Mouse (Mus musculus): Measurements from ENCODE around the gene Tceal7. TPM values are rescaled to one million over a fixed set of nuclear protein-coding genes. Genes with fewer than 3 reads are reported as not detected.
"Not testable (repeated sequence)": the region's sequence is repeated elsewhere in the genome, so short reads cannot be mapped to it uniquely, and the experiment has no call there.

Gene Tceal7
- total RNA-seq, 2 experiments from 2014 or later: not detected

DNA sequence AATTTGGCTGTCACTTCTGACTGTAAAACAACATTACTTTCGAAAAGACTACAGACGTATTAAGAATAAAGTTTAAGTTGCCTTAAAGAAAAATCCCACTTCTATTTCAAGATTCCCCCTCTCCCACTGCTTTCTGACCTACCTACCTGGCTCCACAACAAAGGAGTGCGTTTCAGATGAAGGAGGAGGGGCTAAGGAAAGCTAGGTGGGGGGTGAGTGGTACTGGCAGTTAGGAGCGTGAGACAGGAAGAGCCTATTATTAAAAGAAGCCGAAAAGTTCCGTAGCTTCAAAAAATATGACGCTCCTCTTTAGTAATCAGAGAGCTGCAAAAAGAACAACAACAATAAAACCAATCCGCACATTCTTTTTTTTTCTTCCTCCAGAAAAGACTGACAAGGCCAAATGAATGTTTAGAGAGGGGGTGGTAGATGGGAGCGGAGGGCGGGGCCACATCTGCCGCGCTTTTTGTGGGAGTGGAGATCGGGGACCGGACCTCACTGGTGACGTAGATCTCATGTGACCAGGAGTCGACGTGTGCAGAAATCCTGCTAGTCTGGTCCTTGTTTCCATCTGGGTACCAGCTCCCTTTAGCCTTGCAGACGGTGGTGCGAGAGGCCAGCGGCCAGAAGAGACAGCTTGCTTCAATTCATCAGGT is 30.1 kb downstream of the Tceal7 start, which contains the start of gene Tceal9:
TSS of gene Tceal9 (plus strand) at position 506 of the 656 bp plus-strand sequence.
- peak; percentile 100 for ATAC-seq (replicated peaks; ENCODE audit: low FRiP score, low TSS enrichment, poor library complexity, severe bottlenecking)

DNA sequence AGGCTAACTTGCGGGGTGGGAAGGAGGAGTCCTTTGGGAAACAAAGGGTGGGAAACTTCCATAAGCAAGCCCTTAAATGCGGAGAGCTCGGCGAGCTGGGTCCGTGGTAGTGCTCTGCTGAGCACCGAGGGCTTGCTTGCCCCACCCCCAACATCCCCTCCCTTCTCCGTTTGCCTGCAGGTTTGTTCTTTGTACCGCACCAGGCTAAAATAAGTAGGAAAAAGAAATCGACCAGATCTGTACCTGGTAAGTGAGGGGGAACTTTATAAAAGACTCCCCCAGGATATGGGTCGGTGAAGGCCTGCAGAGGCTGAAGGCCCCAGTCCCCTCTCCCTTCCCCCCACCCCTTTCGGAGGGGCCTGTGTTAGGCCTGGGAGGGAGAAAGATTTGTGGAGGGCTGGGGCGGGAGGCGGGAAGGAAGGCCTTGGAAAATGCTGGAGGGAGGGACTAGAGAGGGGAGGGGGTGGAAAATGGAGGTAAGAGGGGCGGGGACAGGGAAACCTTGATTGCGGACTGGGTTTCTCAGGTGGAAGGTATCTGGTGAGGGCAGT is 31.0 kb downstream of the Tceal7 start:
- peak; percentile 31; the same call in 1 of the 2 replicates for ATAC-seq (replicated peaks; ENCODE audit: low FRiP score, low TSS enrichment, poor library complexity, severe bottlenecking)

DNA sequence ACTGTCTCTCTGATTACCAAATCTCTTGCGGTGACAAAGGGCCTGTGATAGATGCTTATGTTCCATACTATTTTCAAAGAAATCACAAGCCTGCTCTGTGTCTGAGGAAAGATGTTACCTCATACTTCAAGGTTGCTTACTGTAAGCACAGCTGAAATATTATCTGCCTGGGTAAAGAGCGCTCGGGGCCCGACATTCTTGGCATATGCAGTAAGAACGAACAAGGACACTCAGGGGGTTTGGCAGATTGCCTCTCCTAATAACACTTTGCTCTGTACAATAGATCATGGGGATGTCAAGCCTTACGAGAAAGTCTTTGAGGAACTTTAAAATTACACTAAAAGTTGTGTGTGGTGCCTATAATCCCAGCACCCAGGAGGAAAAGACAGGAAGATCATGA is 34.2 kb downstream of the Tceal7 start:
- ATAC-seq (replicated peaks; ENCODE audit: low FRiP score, low TSS enrichment, poor library complexity, severe bottlenecking): no peak

DNA sequence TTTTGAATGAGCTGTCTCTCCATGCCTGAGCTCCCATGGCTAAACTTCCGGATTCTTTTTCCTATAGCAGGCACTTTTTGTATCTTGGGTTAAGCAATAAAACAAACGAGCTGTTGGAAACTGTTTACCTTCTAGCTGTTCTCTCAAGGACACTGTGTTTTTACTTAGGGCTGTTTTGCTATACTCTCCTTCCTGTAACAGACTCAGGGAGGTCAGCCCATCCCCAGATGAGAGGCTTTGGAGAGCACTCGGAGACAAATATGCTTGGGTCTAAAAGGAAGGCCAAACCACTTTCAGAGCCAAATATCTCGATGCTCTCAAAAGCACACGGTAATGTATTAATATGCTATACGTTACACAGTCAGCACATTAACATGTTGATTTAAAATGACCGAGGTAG is 35.1 kb downstream of the Tceal7 start:
- no peak for ATAC-seq (replicated peaks; ENCODE audit: low FRiP score, low TSS enrichment, poor library complexity, severe bottlenecking)

DNA sequence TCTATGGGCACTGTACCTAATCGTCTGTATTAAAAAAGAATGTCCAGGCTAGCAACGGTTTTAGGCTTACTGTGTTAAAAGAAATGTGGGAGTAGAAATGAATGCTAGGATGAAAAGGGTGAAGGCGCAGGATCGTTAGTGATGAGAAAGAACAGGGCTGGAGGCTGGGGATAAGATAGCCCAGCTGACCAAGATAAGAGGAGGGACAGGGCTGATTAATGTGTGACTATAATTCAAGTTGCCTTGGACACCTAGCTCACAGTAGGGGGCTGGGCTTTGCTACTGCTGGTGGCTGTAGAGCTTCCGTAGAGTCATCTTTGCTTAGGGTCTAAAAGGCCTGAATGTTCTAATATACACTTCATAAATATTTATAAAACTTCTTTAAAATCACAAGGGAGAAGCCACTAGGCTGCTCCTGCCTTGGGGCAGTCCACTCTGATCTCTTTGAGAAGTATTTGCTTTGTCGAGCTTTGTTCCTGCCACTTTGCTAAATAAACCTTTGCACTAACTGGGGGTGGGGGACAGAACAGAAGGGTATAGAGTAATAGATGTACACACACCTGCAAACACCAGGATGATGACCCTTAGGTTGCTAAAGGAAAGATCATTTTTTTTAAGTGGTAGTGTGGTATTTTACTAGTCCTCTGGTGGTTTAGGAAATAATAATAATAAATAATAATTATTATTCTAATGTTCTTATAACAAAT is 37.6 kb downstream of the Tceal7 start:
- ATAC-seq (replicated peaks; ENCODE audit: low FRiP score, low TSS enrichment, poor library complexity, severe bottlenecking): peak; percentile 93

DNA sequence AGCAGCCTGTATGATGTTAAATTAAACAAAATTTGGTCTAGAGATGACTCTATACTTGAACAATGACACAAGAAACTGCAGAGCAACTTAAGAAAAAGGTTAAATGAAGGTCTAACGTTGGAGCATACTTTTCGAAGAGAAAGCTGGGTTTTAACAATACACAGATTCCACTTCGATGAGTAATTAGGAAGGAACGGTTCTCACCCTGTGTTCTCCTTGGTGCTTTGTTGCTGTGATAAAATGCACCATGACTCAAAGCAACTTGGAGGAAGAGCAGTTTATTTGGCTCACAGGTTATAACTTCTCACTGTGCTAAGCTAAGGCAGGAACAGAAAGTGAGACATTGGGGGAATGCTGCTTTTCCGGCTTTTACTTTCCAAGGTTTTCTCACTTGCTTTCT is 53.1 kb downstream of the Tceal7 start:
- ATAC-seq (replicated peaks; ENCODE audit: low FRiP score, low TSS enrichment, poor library complexity, severe bottlenecking): no peak

DNA sequence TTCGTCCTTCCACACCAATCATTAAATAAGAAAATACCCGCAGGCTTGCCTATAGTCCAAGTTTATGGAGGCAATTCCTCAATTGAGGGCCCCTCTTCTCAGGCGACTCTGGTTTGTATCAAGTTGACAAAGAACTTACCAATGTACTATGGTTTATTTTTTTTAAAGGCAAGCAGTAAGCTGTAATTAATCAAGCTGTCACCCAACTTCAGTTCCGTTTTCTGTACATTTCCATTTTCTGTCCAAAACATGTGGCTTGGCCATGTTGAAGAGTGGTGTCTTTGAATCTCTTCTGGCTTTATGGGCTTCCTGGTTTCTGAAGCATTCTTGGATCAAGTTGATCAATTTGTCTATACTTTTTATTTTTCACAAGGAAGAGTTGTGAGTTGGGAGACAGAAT is 53.6 kb downstream of the Tceal7 start:
- ATAC-seq (replicated peaks; ENCODE audit: low FRiP score, low TSS enrichment, poor library complexity, severe bottlenecking): no peak

DNA sequence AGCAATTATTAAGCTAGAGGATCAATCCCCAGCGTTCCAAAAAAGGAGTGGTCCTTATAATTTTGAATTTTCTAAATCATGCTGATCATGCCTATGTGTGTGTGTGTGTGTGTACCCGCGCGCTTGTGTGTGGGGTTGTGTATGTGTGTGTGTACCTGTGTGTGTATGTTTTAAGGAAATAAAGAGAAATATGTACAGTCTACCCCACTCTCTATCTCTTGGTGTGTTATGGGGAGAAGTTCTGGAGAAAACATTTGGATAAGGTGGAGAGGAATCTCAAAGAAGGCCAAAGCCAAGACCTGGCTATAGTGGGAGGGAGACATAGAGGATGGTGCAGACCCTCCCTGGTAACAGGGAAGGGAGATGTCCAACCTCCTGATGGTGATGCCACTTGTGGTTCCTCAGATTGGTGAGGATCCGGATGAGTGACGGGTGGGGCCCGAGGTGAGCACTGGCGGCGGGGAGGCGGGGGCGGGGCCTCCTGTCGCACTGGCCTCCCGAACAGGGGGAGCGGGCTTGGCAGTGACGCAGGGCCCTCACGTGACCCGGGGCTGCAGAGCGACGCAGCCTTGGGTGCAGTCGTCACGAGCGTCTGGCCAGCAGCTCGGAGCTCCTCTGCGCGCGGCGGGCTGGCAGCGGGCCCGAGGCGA is 55.3 kb downstream of the Tceal7 start, which contains the start of gene Bex3:
TSS of gene Bex3 (plus strand) at position 511 of the 650 bp plus-strand sequence.
- ATAC-seq (replicated peaks; ENCODE audit: low FRiP score, low TSS enrichment, poor library complexity, severe bottlenecking): peak; percentile 98

DNA sequence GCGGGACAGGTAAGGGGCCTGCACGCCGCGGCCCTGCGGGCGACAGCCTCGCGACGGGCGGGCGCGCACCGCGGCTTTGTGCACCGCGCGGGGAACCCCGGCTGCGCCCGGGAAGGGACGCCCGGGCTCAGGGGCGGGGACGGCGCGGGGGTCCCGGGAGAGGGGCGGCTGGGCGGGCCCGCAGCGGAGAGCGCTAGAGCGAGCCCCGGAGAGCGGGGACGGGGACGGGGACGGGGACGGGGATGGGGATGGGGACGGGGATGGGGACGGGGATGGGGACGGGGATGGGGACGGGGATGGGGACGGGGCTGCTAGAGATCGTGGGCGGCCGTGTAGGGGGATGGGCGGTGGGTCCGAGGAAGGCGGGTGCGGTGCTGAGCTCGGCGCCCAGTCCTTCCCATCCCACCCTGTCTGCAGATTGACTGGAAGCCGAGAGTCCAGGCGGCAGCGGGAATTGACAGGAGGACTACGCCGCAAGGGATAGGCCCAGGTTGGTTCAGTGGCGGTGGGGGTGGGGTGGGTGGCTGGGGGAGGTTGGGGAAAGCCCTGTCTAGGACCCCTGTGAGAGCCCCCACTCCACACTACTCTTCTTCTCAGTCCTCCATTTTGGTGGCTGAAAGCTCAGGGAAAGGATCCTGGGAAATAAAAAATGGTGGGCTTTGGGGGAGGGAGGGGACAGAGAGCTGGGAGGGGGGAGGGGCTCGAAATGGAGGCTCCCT is 56.0 kb downstream of the Tceal7 start:
- ATAC-seq (replicated peaks; ENCODE audit: low FRiP score, low TSS enrichment, poor library complexity, severe bottlenecking): not testable (repeated sequence)

DNA sequence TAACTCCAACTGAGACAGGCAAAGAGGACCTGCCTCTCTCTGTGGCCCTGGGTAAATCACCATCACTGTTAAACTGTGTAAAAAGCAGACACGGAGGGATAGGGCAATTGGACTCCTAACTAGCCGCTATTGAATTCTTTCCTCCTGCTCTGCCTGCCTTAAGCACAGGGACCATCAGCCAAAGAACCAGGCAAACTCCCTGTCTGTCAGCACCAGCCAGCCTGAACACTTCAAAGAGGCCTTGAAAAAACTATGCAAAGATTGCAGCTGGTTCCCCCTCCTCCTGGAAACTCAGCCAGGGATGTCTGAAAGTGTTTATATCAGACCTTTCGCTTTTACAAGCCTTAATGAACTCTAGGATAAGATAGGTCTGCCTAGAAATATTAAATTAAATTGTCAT is 60.0 kb downstream of the Tceal7 start:
- ATAC-seq (replicated peaks; ENCODE audit: low FRiP score, low TSS enrichment, poor library complexity, severe bottlenecking): no peak

DNA sequence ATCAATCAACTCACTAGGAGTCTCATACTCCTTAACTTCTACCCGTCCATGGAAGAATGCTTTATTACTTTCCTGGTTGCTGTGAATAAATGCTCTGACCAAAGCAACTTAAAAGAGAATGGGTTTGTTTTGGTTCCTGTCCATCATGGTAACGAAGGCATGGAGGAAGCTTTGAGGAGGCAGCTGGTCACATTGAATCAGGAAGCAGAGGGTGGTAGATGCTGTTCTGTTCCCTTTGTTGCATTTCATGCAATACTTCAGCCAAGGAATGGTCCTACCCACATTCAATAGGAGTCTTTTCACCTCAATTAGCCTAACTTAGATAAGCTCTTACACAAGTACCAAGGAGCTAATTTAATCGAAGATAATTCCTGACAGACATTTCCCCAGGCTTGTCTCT is 60.8 kb downstream of the Tceal7 start:
- no peak for ATAC-seq (replicated peaks; ENCODE audit: low FRiP score, low TSS enrichment, poor library complexity, severe bottlenecking)

Other genes starting within 250 kb of the Tceal7 start
- gene Arxes2, start 221.0 kb upstream of the Tceal7 start, total RNA-seq (2014; fragmentation: Nextera tagmentation): 1.4 and 2.2 TPM in 2 replicates
- gene Arxes2, start 221.0 kb upstream of the Tceal7 start, total RNA-seq (2017): 5.0 TPM in 1 of 2 replicates, not detected in the other
- not detected in 2 replicates for gene Arxes1, start 181.4 kb upstream of the Tceal7 start, total RNA-seq (2014; fragmentation: Nextera tagmentation)
- not detected in 2 replicates for gene Arxes1, start 181.4 kb upstream of the Tceal7 start, total RNA-seq (2017)
- 0.72 TPM in 1 of 2 replicates, not detected in the other for gene Bex2, start 146.5 kb upstream of the Tceal7 start, total RNA-seq (2014; fragmentation: Nextera tagmentation)
- not detected in 2 replicates for gene Bex2, start 146.5 kb upstream of the Tceal7 start, total RNA-seq (2017)
- 0.54 TPM in 1 of 2 replicates, not detected in the other for gene Nxf3, start 129.5 kb upstream of the Tceal7 start, total RNA-seq (2014; fragmentation: Nextera tagmentation)
- not detected in 2 replicates for gene Nxf3, start 129.5 kb upstream of the Tceal7 start, total RNA-seq (2017)
- 116 and 122 TPM in 2 replicates for gene Bex4, start 75.8 kb upstream of the Tceal7 start, total RNA-seq (2014; fragmentation: Nextera tagmentation)
- 78.6 and 91.4 TPM in 2 replicates for gene Bex4, start 75.8 kb upstream of the Tceal7 start, total RNA-seq (2017)
- 36.9 and 37.6 TPM in 2 replicates for gene Tceal8, start 42.4 kb upstream of the Tceal7 start, total RNA-seq (2014; fragmentation: Nextera tagmentation)
- gene Tceal8, start 42.4 kb upstream of the Tceal7 start, total RNA-seq (2017): 75.5 and 112 TPM in 2 replicates
- not detected in 2 replicates for gene Tceal5, start 10.9 kb upstream of the Tceal7 start, total RNA-seq (2014; fragmentation: Nextera tagmentation)
- 0.19 TPM in 1 of 2 replicates, not detected in the other for gene Tceal5, start 10.9 kb upstream of the Tceal7 start, total RNA-seq (2017)
- gene Bex1, start 734 bp downstream of the Tceal7 start, total RNA-seq (2014; fragmentation: Nextera tagmentation): not detected in 2 replicates
- 7.1 TPM in 1 of 2 replicates, not detected in the other for gene Bex1, start 734 bp downstream of the Tceal7 start, total RNA-seq (2017)
- 86.2 and 117 TPM in 2 replicates for gene Tceal9, start 30.3 kb downstream of the Tceal7 start, total RNA-seq (2014; fragmentation: Nextera tagmentation)
- 259 and 379 TPM in 2 replicates for gene Tceal9, start 30.3 kb downstream of the Tceal7 start, total RNA-seq (2017)
- gene Bex3, start 55.5 kb downstream of the Tceal7 start, total RNA-seq (2014; fragmentation: Nextera tagmentation): 180 and 219 TPM in 2 replicates
- 163 and 216 TPM in 2 replicates for gene Bex3, start 55.5 kb downstream of the Tceal7 start, total RNA-seq (2017)